Mouse (Mus musculus) embryonic stem cell, embryonic (primary cell): ENCODE measurements at regions not wholly inside any gene's neighbourhood (a gene's known extent, or its start where the extent isn't known, plus 50 kb on each side); places are given as distances from the start of the nearest gene placed in this dataset.

Experiments used
- CTCF ChIA-PET, 4 experiments: fragments of 300-600 bp in 2 of 4; fragments of 350-600 bp in 2 of 4; sonication (Branson Sonifier 250); formaldehyde crosslinking; loops; one replicate each; lab custom pipeline; 2022; ENCODE audit warnings: inconsistent platforms in 2 of 4; lab: Charles Lee
- POLR2A ChIA-PET, 4 experiments: fragments of 300-600 bp in 2 of 4; fragments of 350-600 bp in 2 of 4; sonication (Branson Sonifier 250); formaldehyde crosslinking; loops; one replicate each; lab custom pipeline; 2022; ENCODE audit warnings: antibody characterized with exemption in 4 of 4, inconsistent platforms in 1 of 4; lab: Charles Lee

DNA sequence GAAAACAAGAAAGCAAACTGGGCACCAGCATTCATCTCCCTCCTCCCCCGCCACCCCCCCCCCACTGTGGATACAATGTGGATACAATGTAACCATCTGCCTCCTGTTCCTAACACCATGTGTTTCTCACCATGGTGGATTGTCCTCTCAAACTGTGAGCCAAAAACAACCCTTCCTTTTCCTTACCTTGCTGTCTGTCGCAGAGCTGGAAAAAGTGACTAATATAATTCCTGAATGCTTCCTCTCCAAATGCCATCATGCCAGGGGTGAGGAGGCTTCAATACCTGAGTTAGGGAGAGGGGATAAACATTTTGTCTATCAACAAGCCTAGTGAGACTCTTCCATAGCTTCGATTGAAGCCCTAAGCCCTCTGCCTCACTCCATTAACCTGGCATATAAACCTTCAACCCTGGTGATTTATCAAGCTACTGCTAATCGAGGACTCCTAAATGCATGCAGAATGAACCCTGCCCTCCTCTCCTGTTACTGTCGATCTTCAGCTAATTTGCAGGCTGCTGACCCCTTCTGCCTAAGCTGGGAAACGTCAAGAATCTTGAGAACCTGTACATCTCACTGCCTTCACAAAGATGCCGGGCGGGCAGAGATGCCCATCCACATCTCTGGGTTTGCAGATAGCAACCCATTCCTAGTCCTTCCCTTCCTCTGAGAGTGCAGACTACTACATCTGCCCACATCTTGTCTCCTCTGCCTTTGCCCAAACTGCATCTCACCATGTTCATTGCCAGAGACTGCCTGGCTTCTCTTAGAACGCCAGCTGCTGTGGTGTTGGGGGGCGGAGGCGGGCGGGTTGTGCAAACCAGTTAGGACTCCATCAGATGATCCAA lies 184.3 kb upstream of the Rpl38 start:
- POLR2A ChIA-PET, result interaction anchor here in 2 of 4 experiments (0.8 to 1.9 kb wide), 7 partner anchors 10 to 157 kb away, joined by 3 to 4 read pairs (median 3); no protein-coding TSS in a partner anchor
- CTCF ChIA-PET, result interaction anchor here in 2 of 4 experiments (0.9 to 1.2 kb wide), 5 partner anchors 18 to 153 kb away, joined by 3 to 6 read pairs (median 3); no protein-coding TSS in a partner anchor

DNA sequence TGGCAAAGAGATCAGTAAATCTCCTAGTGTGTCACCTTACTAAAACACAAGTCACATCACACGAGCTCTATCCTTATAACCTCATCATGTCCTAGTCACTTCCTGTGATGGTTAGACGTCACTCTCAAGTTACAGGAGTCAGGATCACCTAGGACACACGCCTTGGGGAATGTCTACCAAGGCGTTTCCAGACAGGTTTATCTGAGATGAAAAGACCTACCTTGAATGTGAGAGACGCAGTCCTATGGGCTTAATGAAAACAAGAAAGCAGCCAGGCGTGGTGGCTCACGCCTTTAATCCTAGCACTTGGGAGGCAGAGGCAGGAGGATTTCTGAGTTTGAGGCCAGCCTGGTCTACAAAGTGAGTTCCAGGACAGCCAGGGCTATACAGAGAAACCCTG lies 185.0 kb upstream of the Rpl38 start:
- ChIA-PET POLR2A (interaction anchor here in 2 of 4 experiments (0.7 to 1.8 kb wide), 3 partner anchors 10 to 87 kb away, joined by 3 to 4 read pairs (median 4); no protein-coding TSS in a partner anchor), CTCF (interaction anchor here in 3 of 4 experiments (0.6 to 1.4 kb wide), 5 partner anchors 19 to 153 kb away, joined by 3 to 7 read pairs (median 3); no protein-coding TSS in a partner anchor)

DNA sequence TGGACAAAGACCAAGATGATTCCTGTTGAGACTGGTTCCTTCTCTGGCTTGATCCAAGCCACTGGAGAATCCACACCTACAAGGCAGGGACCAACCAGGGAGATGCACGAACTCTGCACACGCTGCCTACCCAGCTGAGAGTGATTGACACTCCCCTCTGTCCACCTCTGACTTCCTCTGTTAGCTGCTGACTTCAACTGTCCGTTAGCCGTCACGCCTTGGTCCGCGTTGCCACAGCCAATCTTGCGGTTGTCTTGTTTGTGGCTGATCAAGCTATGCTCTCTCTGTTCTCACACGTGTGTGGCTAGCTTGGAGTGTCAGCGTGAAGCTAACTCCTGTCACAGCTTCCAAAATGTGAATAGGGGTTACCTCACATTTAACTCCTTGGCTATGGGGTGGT lies 186.3 kb upstream of the Rpl38 start:
- CTCF ChIA-PET, result interaction anchor here in 2 of 4 experiments (0.8 to 1.4 kb wide), 4 partner anchors 41 to 155 kb away, joined by 3 to 4 read pairs (median 4); no protein-coding TSS in a partner anchor
- POLR2A ChIA-PET, result interaction anchor here in 1 of 4 experiments (1.8 kb wide), 2 partner anchors 12 to 88 kb away, joined by 4 read pairs; no protein-coding TSS in a partner anchor

DNA sequence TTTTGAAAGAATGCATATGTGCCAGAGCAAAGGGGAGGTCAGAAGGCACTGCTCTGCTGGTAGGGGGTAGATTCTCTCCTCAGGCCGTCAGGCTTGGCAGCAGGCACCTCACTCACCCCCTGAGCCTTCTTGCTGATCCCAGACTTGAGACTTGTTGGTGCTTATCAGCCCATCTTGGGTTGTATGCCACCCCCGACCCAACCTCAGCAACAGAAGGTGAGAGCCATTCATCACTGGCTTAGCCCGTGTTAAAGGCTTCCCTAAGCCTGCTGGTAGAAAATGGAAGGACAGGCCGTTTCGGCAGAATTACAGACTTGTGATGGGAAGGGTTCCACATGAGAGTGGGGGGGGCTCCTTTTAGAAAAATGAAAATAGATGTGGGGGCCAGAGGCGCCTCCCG lies 187.3 kb upstream of the Rpl38 start:
- POLR2A ChIA-PET, result interaction anchor here in 1 of 4 experiments (0.6 to 0.7 kb wide), 3 partner anchors 17 to 786 kb away, joined by 3 to 4 read pairs (median 4); no protein-coding TSS in a partner anchor
- CTCF ChIA-PET, result interaction anchor here in 1 of 4 experiments (1.6 kb wide), 1 partner anchor 138 kb away, joined by 5 read pairs; no protein-coding TSS in a partner anchor

DNA sequence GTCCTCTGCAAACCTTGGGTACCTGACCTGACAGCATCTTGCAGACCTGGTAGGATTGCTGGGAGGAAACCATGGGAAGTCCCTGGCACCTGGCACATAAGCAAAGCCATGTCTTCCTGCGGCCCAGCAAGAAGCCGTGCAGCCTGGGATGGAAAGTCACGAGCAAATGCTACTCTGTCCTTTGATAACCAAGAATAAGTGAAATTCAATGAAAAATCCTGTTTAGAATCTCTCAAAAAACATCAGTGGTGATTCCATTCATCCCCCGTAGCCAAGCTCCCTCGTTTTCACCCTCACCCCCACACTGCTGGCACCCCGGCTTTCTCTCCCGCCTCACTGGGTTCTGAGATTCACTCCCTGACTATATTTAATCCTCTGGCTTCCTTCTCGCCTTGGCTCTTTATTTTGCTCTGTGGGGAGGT lies 188.2 kb upstream of the Rpl38 start:
- ChIA-PET POLR2A (interaction anchor here in 1 of 4 experiments (1.4 kb wide), 1 partner anchor 10 kb away, joined by 4 read pairs; no protein-coding TSS in a partner anchor), CTCF (interaction anchor here in 1 of 4 experiments (0.7 to 1.7 kb wide), 3 partner anchors 46 to 286 kb away, joined by 4 to 5 read pairs (median 4); no protein-coding TSS in a partner anchor)

DNA sequence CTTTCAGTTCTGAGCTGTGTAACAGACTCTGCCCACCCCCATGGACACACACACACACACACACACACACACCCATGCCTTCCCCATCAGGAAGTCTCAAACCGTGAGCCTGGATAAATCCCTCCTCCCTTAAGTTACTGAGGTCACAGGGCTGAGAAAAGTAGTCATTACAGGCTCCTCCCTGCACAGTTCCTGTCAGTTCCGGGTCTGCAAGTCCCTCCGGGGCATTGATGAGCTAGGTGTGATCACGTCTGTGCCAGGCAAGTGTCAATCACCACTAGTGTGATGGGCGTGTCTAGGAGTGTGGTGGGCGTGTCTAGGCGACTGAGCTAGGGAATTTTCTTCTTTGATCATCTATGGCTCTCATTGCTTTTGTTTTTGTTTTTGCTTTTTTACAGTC lies 189.6 kb upstream of the Rpl38 start:
- ChIA-PET POLR2A (interaction anchor here (0.6 to 2.1 kb wide), 35 partner anchors 9 to 602 kb away, joined by 3 to 13 read pairs (median 3); partner anchors contain the start of gene Rpl38 (in 1 of the 4)), CTCF (interaction anchor here (0.5 to 4.7 kb wide), 53 partner anchors 13 to 937 kb away, joined by 3 to 49 read pairs (median 4); partner anchors contain the start of gene Rpl38 (in 1 of the 4))

DNA sequence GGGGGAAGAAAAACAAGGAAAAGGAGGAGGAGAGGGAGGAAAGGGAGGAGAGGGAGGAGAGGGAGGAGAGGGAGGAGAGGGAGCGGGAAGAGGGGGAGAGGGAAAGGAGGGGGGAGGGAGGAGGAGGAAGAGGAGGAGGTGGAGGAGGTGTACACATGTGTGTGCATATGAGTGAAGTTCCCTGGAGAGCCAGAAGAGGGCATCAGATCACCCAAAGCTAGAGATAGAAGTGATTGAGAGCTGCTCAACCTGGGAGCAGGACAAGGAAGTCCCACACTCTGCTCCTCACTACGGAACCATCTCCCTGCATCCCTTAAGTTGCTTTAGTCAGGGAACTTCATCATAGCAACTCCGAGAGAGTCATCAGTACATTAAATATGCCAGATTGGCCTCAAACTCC lies 191.0 kb upstream of the Rpl38 start:
- ChIA-PET CTCF (interaction anchor here (0.5 to 4.7 kb wide), 44 partner anchors 8 to 242 kb away, joined by 3 to 49 read pairs (median 5); partner anchors contain the start of gene Rpl38 (in 1 of the 4)), POLR2A (interaction anchor here in 3 of 4 experiments (0.9 to 2.1 kb wide), 11 partner anchors 16 to 164 kb away, joined by 3 to 13 read pairs (median 4); no protein-coding TSS in a partner anchor)

DNA sequence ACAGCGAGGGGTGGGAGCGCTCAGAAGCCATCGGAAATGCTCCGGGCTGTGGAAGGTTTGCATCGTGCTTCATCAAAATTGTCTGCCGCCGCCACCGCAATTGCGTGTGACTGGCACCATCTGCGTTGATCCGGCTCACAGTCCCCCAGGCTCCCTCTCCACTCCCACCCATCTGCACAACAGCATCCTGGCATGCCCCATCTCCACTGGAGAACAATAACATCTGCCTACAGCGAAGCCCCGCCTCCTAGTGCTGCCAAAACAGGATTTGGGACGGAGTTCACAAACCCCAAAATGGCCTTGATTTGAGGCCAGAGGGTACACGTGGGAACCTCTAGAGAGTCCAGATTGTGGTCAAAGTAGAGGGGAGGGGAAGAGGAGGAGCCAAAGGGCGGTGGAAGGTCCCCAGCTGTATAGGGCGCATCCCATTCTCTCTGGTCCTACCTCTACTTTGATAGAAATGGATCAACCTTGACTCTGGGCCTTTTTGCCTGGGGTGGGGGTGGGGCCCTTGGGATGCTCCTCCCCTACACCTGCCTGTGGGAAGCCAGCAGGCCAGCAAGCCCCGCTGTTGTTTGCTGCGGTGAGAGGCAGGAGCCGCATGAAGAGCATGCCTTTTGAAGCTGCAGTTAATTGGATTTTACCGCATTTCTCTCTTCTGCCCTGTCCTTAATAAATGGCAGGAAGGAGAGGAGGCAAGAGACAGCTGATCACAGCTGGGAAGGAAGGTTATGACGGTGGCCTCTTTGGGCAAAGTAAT lies 195.6 kb upstream of the Rpl38 start:
- ChIA-PET POLR2A (interaction anchor here in 2 of 4 experiments (0.6 to 1.3 kb wide), 11 partner anchors 10 to 168 kb away, joined by 3 to 4 read pairs (median 3); no protein-coding TSS in a partner anchor), CTCF (interaction anchor here in 3 of 4 experiments (0.6 to 1.8 kb wide), 13 partner anchors 10 to 445 kb away, joined by 3 to 15 read pairs (median 3); no protein-coding TSS in a partner anchor)

DNA sequence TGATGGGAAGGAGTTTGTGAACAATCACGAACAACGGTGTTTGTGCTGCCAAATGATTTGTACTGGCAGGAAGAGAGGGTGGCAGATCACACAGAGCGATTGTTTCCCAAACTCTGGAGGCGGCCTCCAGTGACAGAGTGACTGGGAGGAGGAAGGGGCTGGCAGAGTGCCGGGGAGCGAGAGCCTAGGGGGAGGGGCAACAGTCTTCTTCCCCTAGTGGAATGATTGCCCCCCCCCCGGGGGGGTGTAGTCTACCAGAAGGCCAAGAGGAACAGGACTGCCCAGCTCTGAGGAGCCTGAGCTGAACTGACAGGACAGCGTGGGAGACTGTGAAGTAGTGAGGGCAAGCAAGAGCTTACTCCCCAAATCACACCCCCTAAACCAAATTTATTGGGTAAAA lies 199.9 kb upstream of the Rpl38 start:
- CTCF ChIA-PET, result interaction anchor here in 2 of 4 experiments (0.7 to 0.8 kb wide), 2 partner anchors 52 to 171 kb away, joined by 3 read pairs; no protein-coding TSS in a partner anchor

DNA sequence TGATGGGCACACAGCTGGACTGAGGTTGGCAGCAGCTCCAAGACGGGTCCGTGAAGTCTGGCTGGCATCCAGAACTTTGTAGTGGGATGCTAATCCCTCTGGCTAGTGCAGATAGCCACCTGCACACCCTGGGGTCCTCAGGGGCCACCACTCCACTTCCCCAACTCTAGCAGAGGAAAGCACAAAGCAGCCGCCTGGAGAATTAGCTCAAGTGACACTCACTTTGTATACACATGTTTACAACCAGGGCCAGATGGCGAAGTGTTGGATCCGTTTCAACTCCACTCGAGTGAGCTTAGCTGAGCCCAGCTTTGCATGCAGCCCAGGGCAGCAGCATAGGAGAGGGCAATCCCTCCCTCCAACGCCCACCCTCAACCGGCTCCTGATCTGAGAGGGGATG lies 200.5 kb upstream of the Rpl38 start:
- POLR2A ChIA-PET, result interaction anchor here in 2 of 4 experiments (0.5 to 1.2 kb wide), 4 partner anchors 14 to 591 kb away, joined by 3 to 5 read pairs (median 3); no protein-coding TSS in a partner anchor

More for the DNA sequence above, 199.9 kb upstream of the Rpl38 start:
- POLR2A ChIA-PET, result interaction anchor here in 2 of 4 experiments (0.6 to 1.8 kb wide), 5 partner anchors 13 to 280 kb away, joined by 3 to 6 read pairs (median 3); no protein-coding TSS in a partner anchor

DNA sequence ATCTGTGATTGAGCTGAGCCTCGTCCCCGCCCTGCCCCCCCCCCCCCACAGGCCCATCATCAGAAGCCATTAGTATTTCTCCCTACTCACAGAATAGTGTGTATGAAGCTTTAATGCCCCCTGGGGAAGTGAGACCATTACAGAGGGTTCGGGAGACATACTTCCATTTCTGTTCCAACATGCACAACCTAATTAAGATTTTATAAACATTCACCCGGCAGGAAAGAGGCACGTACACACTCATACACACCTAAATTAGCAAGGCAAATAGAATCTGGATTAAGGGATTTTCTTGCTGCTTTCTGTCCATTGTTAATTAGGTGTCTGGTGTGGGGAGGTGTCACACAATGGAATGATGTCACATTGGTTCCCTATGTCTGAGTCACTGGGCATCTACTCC lies 202.8 kb upstream of the Rpl38 start:
- ChIA-PET CTCF (interaction anchor here in 3 of 4 experiments (0.6 to 1.6 kb wide), 4 partner anchors 11 to 15 kb away, joined by 4 to 6 read pairs (median 4); no protein-coding TSS in a partner anchor), POLR2A (interaction anchor here in 1 of 4 experiments (1.5 kb wide), 1 partner anchor 11 kb away, joined by 5 read pairs; no protein-coding TSS in a partner anchor)

More for the DNA sequence above, 200.5 kb upstream of the Rpl38 start:
- CTCF ChIA-PET, result interaction anchor here in 3 of 4 experiments (0.6 to 0.8 kb wide), 3 partner anchors 161 to 472 kb away, joined by 3 to 4 read pairs (median 3); no protein-coding TSS in a partner anchor

DNA sequence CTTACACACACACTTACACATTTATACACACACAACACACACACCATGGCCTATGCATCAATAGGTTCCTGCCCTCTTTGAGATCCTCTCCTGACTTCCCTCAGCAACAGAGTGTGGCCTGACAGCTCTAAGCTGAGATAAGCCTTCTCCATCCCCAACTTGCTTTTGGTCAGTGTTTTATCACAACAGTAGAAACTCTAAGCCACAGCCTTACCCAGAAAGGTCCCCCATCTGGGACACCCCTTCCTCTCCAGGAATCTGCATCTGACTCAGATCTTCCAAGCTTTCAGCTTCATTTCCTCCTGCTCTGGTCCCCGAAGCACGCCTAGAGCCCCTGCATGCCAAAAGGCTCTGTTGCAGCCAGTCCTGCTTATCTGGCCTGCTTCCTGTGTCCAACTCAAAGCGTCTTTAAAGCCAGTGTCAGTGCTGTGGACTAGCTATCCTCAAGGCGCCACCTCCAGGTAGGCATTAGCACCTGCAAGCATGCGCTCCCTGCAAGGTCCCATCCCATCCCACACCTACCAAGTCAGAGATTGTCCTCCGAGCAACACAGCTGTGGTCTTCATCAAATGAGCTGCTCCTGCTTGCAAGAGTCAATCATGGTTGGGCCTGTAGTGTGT lies 205.5 kb upstream of the Rpl38 start:
- ChIA-PET CTCF (interaction anchor here (0.5 to 1.5 kb wide), 19 partner anchors 8 to 294 kb away, joined by 3 to 13 read pairs (median 3); no protein-coding TSS in a partner anchor), POLR2A (no interaction called here)

DNA sequence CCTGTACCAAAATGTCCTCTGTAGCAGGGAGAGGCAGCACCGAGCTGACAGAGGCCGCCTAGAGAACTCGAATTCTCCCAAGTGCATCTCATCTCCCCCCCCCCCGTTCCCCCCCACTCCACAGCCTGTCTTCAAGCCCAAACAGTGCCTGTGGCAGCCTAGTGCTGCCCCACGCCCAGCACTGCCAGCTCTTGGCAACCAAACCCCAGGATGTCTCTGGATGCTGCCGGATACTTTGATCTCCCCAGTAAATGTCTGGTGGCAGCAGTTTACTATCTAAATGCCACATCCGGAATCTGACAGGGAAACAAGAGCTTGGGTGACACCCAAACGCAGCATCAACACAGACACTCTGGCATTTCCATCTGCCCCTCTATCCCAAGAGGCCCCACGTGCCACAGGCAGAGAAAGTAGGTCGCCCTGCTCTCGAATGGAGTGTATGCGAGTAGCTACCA lies 213.4 kb upstream of the Rpl38 start:
- ChIA-PET CTCF (interaction anchor here (0.6 to 2.2 kb wide), 12 partner anchors 7 to 388 kb away, joined by 3 to 13 read pairs (median 3); partner anchors contain the start of gene Sdk2 (in 1 of the 4)), POLR2A (interaction anchor here (0.6 to 1.7 kb wide), 13 partner anchors 9 to 262 kb away, joined by 3 to 6 read pairs (median 4); no protein-coding TSS in a partner anchor)

DNA sequence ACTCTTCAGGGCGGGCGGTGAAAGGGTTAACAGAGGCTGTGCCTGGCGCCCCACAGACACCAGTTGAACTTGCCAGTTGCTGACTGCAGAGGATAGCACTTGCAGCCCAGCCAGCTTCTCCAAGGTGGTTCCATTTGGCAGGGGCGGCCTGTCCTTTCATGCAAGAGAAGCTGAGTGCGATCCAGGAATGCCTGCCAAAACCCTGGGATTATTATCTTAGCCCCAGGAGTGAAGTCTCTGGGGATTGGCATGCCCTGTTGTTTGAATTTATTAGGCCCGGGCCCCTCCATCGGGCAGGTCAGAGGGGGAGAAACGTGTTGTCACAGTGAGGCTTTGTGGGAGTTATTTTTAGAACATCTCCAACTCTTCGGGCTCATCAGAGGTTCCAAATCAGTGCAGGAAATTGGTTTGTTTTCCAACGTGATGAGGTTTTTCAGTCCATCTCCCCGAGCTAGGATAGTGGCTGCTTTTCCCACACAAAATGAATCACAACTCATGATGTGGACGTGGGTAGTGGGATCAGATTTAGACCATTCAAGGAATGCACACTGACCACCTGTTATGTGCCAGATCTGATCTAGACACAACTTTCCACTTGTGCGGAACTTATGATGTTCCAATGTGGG lies 219.4 kb upstream of the Rpl38 start:
- ChIA-PET CTCF (no interaction called here), POLR2A (interaction anchor here in 2 of 4 experiments (0.5 to 0.8 kb wide), 2 partner anchors 95 to 387 kb away, joined by 3 read pairs; no protein-coding TSS in a partner anchor)

DNA sequence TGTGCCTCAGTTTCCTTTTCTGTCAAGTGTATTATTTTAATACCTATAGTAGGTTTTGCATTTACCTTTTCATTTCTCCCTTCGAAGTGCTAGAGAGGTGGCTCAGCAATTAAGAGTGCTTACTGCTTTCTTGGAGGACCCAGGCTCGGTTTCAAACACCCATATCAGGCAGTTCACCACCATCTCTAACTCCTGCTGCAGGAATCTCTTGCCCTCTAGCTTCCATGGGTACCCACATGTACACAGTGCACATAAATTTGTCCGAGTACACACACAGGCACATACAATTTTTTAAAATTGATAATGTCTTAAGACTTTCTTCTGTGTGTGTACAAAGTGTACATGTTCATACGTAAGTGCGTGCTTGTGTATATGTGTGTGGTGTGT lies 220.9 kb upstream of the Rpl38 start:
- POLR2A ChIA-PET, result no interaction called here
- CTCF ChIA-PET, result interaction anchor here in 1 of 4 experiments (0.6 to 1.3 kb wide), 2 partner anchors 8 to 16 kb away, joined by 3 read pairs; no protein-coding TSS in a partner anchor
